Mouse (Mus musculus) adipocyte (in vitro differentiated cells): ENCODE measurements around the gene Haus4.
A peak's percentile ranks its signal among the peaks of the same experiment; 100 is the strongest.

Source experiments
- DNase-seq: peaks from one replicate; pipeline ENCODE4 v3.0.0-alpha.2; 2016; ENCODE audit warnings: low spot score

The Haus4 gene

DNA sequence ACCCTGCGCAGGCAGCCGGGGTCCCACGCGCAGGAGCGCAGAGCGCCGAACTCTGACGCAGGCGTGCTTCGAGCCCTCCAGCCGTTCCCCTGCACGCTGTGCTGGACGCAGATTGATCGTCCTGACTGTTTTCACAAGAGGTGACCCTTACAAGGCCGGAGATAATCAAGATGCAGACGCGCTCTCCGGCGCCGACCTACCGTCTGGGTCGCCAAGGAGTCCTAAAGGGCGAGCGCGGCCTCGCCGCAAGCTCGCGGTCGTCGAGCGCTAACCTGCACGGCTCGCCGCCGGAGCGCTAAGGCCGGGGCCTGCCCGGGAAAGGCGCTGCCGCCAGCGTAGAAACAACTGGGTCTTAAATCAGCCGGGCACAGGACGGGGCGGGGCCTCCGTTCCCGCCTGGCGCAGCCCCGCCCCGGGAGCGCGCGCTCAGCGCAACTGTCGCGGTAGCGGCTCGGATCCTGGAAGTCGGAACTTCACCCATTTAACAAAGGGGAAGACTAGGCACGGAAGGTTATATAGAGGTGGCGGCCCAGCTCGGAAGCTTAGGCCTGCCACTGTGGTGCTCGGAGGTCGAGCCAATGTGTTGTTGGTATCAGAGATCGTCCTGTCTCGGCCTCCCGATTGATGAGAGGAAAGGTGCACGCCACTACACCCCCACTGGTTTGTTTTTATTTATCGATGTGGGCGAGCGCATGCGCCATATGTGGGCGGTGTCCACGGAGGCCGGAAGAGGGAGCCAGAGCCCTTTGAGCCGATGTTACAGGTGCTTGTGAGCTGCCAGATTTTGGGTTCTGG, at the start of gene Haus4:
Gene Haus4 (minus strand): TSS at position 642 of the 795 bp plus-strand sequence.
- DNase-seq, result peak; percentile 85

DNA sequence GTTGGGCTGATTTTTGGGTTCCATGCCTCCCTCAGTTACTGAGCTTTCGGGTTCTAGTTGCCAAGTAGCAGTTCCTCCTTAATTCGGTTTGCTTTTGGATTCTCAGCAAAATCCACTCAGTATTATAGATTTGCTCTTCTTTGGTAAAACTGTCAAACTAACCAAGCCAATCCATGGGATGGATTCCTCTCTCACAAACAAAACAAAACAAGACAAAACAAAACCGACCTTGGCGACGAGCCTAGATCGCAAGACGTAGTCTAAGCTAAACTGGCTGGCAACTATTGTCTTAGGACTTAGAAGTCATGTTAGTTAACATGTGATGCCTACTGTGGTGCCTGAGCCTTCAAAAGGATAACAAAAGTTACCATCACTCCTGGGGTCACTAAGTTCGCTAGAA, 49.3 kb upstream of the Haus4 start:
- DNase-seq, result no peak

- peak; percentile 94 for DNase-seq
Measured at GRCm38 (mm10) chr14:54603038-54603654, 48.7 kb upstream of the Haus4 start.

DNA sequence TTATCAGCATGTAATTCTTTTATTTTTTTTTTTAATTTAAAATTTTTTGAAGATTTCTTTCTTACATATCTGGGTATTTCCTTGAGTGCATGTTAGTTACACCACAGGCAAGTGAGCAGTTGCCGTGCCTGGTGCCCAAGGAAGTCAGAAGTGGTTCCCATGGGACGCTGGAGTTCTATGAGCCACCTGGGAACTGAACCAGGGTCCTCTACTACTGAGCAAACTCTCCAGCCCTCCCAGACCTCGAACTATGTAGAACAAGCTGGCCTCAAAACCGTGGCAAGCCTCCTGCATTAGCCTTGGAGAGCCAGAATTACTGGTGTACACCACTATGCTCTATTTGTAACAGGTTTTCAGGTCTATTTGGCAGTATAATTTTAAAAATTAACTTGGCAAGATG, 48.2 kb upstream of the Haus4 start:
- DNase-seq, result no peak

DNA sequence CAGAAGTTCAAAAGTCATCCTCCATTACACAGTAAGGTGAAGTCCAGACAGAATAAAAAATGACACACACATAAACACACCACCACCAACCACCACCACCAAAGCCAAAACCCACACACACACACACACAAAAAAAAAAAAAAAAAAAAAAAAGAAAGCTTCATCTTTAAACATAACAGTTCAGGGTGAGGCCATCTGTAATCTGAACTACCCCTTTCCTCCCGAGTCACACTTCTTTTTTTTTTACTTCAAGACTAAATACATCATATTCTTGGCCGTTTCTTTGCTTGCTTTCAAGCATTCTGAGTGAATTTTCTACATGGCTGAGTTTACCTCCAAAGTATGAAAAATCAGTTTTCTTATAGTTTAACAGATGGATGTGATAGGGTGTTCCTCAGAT, 47.2 kb upstream of the Haus4 start:
- DNase-seq, result no peak

GRCm38 (mm10) chr14:54597084-54597483, 42.7 kb upstream of the Haus4 start:
- no peak for DNase-seq

GRCm38 (mm10) chr14:54594631-54595414, 40.4 kb upstream of the Haus4 start:
- DNase-seq, result no peak

DNA sequence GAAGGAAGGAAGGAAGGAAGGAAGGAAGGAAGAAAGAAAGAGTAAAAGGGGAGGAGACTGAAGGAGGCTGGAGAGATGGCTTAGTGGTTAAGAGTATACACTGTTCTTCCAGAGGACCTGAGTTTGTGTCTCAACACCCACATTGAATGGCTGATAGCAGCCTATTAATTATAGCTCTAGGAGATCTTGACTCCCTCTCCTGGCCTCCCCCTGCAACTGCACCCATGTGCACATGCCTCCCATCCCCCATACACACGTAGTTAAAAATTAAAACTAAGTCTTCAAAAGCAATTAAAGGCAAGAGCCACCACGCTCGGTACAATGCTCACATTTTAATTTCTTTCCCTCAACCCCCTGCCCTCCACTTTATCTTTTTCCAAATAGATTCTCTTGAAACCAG, 39.6 kb upstream of the Haus4 start:
- DNase-seq, result no peak

- no peak for DNase-seq
Measured at GRCm38 (mm10) chr14:54592319-54592934, 38.0 kb upstream of the Haus4 start.

DNA sequence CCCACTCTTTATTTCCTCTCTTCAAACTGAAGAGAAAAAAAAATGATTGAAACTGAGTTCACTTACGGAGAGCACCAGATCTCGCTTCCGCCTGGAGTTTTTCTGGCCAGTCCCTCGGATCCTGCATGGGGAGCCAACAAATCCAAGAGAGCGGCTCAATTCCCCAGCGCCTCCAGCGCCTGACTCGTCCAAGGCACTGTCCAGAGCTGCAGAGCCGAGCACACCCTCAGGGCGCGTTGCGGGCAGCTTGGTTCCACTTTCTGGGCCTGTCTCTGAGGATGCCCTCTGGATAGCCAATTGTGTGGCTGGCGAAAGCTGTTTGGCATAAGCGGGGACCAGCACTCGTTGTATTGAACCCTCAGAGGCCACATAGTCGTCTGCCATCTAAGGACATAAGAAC, 36.6 kb upstream of the Haus4 start:
- no peak for DNase-seq

DNA sequence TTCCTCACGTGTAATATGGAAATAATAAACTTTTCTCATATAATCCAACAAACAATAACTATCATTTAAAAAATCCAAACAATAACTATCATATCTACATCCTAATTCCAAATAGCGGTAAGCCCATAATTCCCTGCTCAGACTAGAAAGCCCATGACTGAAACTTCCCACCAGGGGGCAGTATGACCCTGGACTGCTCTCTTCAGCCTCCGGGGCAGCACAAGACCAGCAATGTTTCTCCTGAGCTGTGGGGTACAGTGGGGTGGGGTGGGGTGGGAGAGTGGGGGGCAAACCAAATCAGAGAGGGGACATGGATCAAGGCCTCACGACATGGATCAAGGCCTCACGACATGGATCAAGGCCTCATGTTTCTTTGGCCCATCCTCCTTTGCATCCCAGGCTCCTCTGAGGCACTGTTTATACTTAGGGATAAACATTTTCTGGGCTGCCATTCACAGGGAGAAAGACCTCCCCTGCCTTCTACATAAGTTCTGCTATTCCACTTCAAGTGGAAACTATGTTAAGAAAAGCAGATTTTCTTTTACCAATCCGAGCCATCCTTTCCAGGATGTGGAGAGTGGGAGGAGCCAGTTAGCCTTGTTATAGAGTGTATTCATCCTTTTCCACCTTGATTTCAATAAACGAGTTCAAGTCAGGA, 29.4 kb upstream of the Haus4 start:
- peak; percentile 49 for DNase-seq

GRCm38 (mm10) chr14:54582536-54582935, 28.1 kb upstream of the Haus4 start:
- no peak for DNase-seq

DNA sequence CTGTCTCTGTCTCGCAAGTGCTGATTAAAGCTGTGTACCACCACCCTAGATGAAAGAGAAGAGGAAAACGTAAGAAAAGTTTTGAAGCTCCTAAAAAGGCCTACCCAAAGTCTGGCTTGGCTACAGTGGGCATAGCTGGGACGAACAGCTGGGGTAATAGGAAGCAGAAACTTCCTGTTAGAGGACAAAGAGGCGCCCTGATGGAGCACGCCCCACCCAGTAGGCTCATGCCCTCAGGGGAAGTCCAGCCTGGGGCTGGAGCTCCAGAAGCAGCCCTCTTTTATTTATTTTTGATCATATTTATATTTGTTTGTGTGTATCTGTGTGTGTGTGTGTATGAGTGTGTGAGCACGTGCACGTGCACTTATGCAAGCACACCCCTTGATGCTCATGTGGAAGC, 25.2 kb upstream of the Haus4 start:
- no peak for DNase-seq

DNA sequence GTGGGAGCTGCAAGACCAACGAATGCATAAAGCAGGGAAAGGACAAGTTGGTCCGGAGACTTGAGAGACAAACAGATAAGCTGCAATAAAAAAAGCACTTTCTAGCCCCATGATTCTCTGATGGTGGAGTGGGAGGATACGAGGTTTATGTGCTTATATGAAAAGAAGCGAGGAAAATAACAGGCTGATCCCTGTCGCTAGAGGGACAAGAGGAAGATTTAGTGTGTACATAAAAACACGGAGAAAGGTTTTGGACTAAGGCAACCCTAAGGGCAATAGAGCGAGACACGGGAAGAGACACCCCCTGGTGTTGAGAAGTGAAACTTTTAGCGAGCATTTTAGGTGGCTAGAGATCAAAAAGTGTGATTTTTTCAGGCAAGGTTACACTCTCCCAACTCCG, 23.6 kb upstream of the Haus4 start:
- peak; percentile 71 for DNase-seq

DNA sequence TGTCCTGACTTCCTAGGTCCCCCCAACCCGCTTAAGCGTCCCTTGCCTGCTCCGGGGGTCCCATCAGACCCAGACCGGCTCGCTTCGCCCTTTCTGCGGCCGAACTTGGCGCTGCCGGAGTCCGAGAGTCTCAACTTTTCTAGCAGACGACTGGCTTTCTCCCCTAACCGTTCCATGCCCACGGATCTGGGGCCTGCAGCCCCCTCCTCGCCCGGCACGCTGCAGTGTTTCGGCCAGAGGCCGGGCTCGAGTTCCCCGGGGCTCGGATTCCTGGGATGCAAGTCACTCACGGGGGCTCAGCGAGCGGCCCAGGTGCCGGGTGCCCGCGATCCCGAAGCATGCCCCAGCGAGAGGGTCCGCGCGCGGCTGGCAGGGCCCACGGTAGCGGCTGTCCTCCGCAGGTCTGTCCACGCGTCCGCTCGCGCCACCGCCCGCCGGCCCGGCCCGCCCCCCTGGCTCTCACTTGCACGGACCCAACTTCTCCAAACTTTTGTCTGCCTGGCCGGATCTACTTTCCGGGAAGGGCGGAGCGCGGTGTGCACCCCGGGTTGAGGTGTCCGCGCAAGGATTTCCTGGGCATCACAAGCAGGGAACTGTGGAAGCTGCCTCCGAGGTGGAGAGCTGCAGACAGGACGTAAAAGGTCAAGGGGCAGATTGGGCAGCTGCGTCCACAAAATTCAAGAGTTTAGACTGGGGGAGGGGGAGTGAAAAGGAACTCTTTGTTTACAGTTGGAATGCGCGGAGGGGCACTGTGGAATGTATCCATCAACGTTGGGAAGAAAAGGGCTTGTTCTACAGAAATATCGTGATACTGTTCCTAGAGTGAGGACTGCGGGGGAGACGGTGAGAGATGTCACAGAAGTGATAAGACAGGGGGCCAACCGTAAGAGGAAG, 22.9 kb upstream of the Haus4 start, which contains the start of gene Ajuba:
Gene Ajuba (minus strand): TSS at position 470 of the 894 bp plus-strand sequence.
- peak; percentile 82 for DNase-seq

GRCm38 (mm10) chr14:54576241-54577088, 22.0 kb upstream of the Haus4 start:
- DNase-seq, result no peak

- no peak for DNase-seq
Measured at GRCm38 (mm10) chr14:54575631-54576030, 21.2 kb upstream of the Haus4 start.

DNA sequence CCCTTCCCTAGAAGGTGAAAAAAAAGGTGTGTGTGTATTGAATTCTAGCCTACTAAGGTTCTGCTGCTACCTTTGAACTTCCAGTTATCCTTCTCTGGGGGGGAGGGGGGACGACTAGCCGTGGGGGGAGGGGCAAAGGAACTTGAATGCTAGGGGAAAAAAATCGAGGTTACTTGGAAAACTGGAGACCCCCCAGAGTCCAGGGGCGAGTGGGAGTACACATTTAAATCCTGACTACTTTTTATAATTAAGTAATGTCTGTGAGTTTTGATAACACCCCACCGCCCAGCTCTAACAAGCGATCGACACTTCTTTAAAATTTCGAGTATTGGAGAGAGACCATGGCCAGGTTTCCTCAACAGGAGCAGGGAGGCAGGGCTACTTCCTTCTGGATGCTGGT, 20.6 kb upstream of the Haus4 start:
- DNase-seq, result no peak

DNA sequence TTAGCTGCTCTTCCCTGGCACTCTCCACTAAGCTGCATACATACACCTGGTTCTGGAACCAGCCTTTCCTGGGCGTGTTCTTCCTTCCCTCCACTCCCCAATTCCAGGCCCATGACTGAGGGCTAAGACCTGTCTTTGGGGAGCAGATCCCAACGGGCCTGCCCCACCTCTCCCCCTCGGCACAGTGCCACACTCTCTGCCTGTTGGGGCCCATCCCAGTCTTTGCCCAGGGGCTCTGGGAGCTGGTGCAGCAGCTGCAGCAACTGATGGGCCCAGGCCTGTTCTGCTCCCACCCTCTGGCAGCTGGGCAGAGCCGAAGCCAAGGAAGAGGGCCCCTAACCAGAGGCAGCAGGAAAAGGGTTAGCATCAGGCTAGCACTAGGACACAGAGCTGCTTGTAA, 19.8 kb upstream of the Haus4 start:
- no peak for DNase-seq
